Mouse (Mus musculus) cerebellum, adult 9-10 months (tissue): ENCODE measurements around the gene Olfr15.
A peak's percentile ranks its signal among the peaks of the same experiment; 100 is the strongest.

Experiments
- DNase-seq: peaks from one replicate; pipeline ENCODE4 v3.0.0; 2022

Gene Olfr15

GRCm38 (mm10) chr16:3876346-3876745 lies 45.7 kb downstream of the Olfr15 start:
- no peak for DNase-seq

- peak; percentile 91 for DNase-seq
These were observed 53.8 kb downstream of the Olfr15 start, which contains the start of the genes Zfp597 and Gm20695 for GRCm38 (mm10) chr16:3884201-3885064. Zfp597 (minus strand) TSS chr16:3884561. Gm20695 (plus strand) TSS chr16:3884648.

GRCm38 (mm10) chr16:3885065-3885670 lies 54.5 kb downstream of the Olfr15 start:
- DNase-seq, result no peak

- no peak for DNase-seq
These were observed 61.1 kb downstream of the Olfr15 start for GRCm38 (mm10) chr16:3891621-3892295.

GRCm38 (mm10) chr16:3893739-3894138 lies 63.1 kb downstream of the Olfr15 start:
- no peak for DNase-seq
